Mouse (Mus musculus) testis, adult 2 months (tissue): ENCODE measurements around the gene Wdr95.

Experiments
- CTCF ChIP-seq: fragments of 200-500 bp; IDR thresholded peaks from 2 replicates; pipeline ENCODE4 v1.5.1; 2012; ENCODE audit warnings: low read depth, mild to moderate bottlenecking, inconsistent platforms, low read length, moderate library complexity; ENCODE audit not compliant: control insufficient read depth, insufficient read depth, insufficient replicate concordance
- POLR2A ChIP-seq: fragments of 200-500 bp; IDR thresholded peaks from 2 replicates; pipeline ENCODE4 v1.6.1; 2012; ENCODE audit warnings: low read depth, mild to moderate bottlenecking, inconsistent platforms, low read length, moderate library complexity; ENCODE audit not compliant: control insufficient read depth

GRCm38 (mm10) chr5:149523856-149524241 is 4.6 kb upstream of the Wdr95 start:
- TF ChIP-seq CTCF: no peak
- TF ChIP-seq POLR2A: no peak
